In the genomic region with DNA sequence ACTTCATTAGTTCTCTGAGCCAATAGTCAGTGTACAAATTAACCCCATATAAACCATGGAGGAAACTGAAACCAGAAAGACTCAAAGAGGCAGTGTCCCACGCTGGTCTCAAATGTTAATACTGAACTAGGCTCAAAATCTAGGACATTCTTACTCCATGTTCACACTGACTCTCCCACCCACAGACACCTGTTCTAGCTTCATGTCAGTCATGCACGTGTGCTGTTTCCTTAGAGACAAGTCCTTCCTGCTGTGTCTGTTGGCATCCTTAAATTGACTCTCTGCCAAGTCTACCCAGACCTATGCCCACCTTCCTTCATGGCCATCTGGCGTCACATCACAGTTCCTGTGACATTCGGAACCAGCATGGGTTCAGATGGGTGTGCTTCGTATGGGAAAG, we compare ENCODE assay signal across 25 mouse cellular contexts. TPM values are rescaled to one million over a fixed set of nuclear protein-coding genes. Genes with fewer than 3 reads are reported as not detected.
A peak's percentile ranks its signal among the peaks of the same experiment; 100 is the strongest.
DNase-seq lines count a peak whose midpoint lies in the region; ATAC-seq and TF ChIP-seq lines count a peak whose summit lies in the region.
"Had no signal": no experiment of that assay in that cellular context is flagged by ENCODE, and none has a peak within 500 bp of the region (broad histone marks: within the 10 kb centered on the region; RNA-seq: fewer than 3 reads in every experiment).

No protein-coding gene starts in this region.

- no peaks in the 10 kb centered on the region for H3K27me3 ChIP-seq in forebrain, embryonic 16.5 days (replicated peaks; ENCODE audit: control insufficient read depth, insufficient read depth, low read length)
- H3K27me3 ChIP-seq in forebrain, embryonic 14.5 days (replicated peaks; ENCODE audit: control insufficient read depth, insufficient read depth, low read length): no peaks in the 10 kb centered on the region
- H3K27me3 ChIP-seq in intestine, embryonic 14.5 days (replicated peaks; ENCODE audit: control insufficient read depth, insufficient read depth, low read length): no peaks in the 10 kb centered on the region
- H3K27me3 ChIP-seq in intestine, postnatal 0 days (replicated peaks; ENCODE audit: control insufficient read depth, insufficient read depth, low read length): no peaks in the 10 kb centered on the region
- no peaks in the 10 kb centered on the region for H3K27me3 ChIP-seq in midbrain, postnatal 0 days (ENCODE audit: insufficient read depth, low read length)
- H3K27me3 ChIP-seq in midbrain, embryonic 14.5 days (ENCODE audit: control insufficient read depth, insufficient read depth, low read length): no peaks in the 10 kb centered on the region
- H3K27me3 ChIP-seq: limb, embryonic 12.5 days; liver, embryonic 12.5 days; neural tube, embryonic 15.5 days had no signal

- no peak overlapping the region for H3K9ac ChIP-seq in forebrain, embryonic 16.5 days (replicated peaks; ENCODE audit: low read depth, low read length)
- no peak overlapping the region for H3K9ac ChIP-seq in forebrain, embryonic 14.5 days (ENCODE audit: low read length)
- no peak overlapping the region for H3K9ac ChIP-seq in intestine, embryonic 14.5 days (ENCODE audit: low read length)
- H3K9ac ChIP-seq in intestine, postnatal 0 days (ENCODE audit: low read depth, low read length): no peak overlapping the region
- H3K9ac ChIP-seq in midbrain, postnatal 0 days (replicated peaks; ENCODE audit: low read length, poor library complexity, severe bottlenecking): no peak overlapping the region
- H3K9ac ChIP-seq in midbrain, embryonic 14.5 days (replicated peaks; ENCODE audit: low read length): no peak overlapping the region
- H3K9ac ChIP-seq: forebrain, postnatal 0 days; limb, embryonic 12.5 days; liver, embryonic 12.5 days; neural tube, embryonic 15.5 days had no signal

- no peak for TF ChIP-seq CTCF in intestine, postnatal 0 days (IDR thresholded peaks at IDR 0.05; ENCODE audit: low read depth)
- no peak for TF ChIP-seq CTCF in midbrain, postnatal 0 days (IDR thresholded peaks at IDR 0.05)

- no peak overlapping the region for H3K27ac ChIP-seq in forebrain, embryonic 16.5 days (ENCODE audit: low read length)
- H3K27ac ChIP-seq in forebrain, embryonic 14.5 days (ENCODE audit: low read depth, low read length): no peak overlapping the region
- H3K27ac ChIP-seq in intestine, embryonic 14.5 days (ENCODE audit: low read depth): no peak overlapping the region
- H3K27ac ChIP-seq in intestine, postnatal 0 days (ENCODE audit: low read depth, low read length): no peak overlapping the region
- H3K27ac ChIP-seq in midbrain, postnatal 0 days (ENCODE audit: low read depth, low read length): no peak overlapping the region
- no peak overlapping the region for H3K27ac ChIP-seq in midbrain, embryonic 14.5 days (replicated peaks; ENCODE audit: low read depth, low read length)
- H3K27ac ChIP-seq: embryonic facial prominence, embryonic 10.5 days; limb, embryonic 12.5 days; liver, embryonic 12.5 days; midbrain, embryonic 10.5 days; neural tube, embryonic 15.5 days had no signal

- no peaks in the 10 kb centered on the region for H3K9me3 ChIP-seq in forebrain, embryonic 16.5 days (ENCODE audit: control insufficient read depth, low read length)
- H3K9me3 ChIP-seq in forebrain, embryonic 14.5 days (replicated peaks; ENCODE audit: control insufficient read depth, low read length): no peaks in the 10 kb centered on the region
- no peaks in the 10 kb centered on the region for H3K9me3 ChIP-seq in intestine, embryonic 14.5 days (ENCODE audit: control insufficient read depth, low read length)
- H3K9me3 ChIP-seq in intestine, postnatal 0 days (ENCODE audit: control insufficient read depth): no peaks in the 10 kb centered on the region
- H3K9me3 ChIP-seq in midbrain, postnatal 0 days (ENCODE audit: low read length): no peaks in the 10 kb centered on the region
- H3K9me3 ChIP-seq in midbrain, embryonic 14.5 days (ENCODE audit: control insufficient read depth, low read length): no peaks in the 10 kb centered on the region
- H3K9me3 ChIP-seq: embryonic facial prominence, embryonic 10.5 days; limb, embryonic 12.5 days; liver, embryonic 12.5 days; midbrain, embryonic 10.5 days; neural tube, embryonic 15.5 days had no signal

- H3K36me3 ChIP-seq in forebrain, embryonic 16.5 days (ENCODE audit: control insufficient read depth, insufficient read depth): no peaks in the 10 kb centered on the region
- no peaks in the 10 kb centered on the region for H3K36me3 ChIP-seq in forebrain, embryonic 14.5 days (ENCODE audit: control insufficient read depth, insufficient read depth, low read length)
- no peaks in the 10 kb centered on the region for H3K36me3 ChIP-seq in intestine, embryonic 14.5 days (ENCODE audit: control insufficient read depth, insufficient read depth, low read length)
- no peaks in the 10 kb centered on the region for H3K36me3 ChIP-seq in intestine, postnatal 0 days (ENCODE audit: control insufficient read depth, insufficient read depth)
- H3K36me3 ChIP-seq in midbrain, postnatal 0 days (ENCODE audit: insufficient read depth, low read length): no peaks in the 10 kb centered on the region
- H3K36me3 ChIP-seq in midbrain, embryonic 14.5 days (ENCODE audit: control insufficient read depth, insufficient read depth, low read length): no peaks in the 10 kb centered on the region
- H3K36me3 ChIP-seq: embryonic facial prominence, embryonic 10.5 days; limb, embryonic 12.5 days; liver, embryonic 12.5 days; midbrain, embryonic 10.5 days; neural tube, embryonic 15.5 days had no signal

- WGBS in forebrain, embryonic 16.5 days: 68% methylated on average over 5 of the region's 5 CpGs
- 72% methylated on average over 5 of the region's 5 CpGs for WGBS in forebrain, embryonic 14.5 days
- WGBS in intestine, embryonic 14.5 days: 89% methylated on average over 5 of the region's 5 CpGs
- 88% methylated on average over 5 of the region's 5 CpGs for WGBS in intestine, postnatal 0 days
- 87% methylated on average over 5 of the region's 5 CpGs for WGBS in midbrain, postnatal 0 days
- 88% methylated on average over 5 of the region's 5 CpGs for WGBS in midbrain, embryonic 14.5 days

- H3K4me1 ChIP-seq in forebrain, embryonic 16.5 days (replicated peaks; ENCODE audit: control insufficient read depth, insufficient read depth, low read length): peaks cover 3% of the 10 kb centered on the region; the same call in 1 of the 2 replicates
- H3K4me1 ChIP-seq in forebrain, embryonic 14.5 days (ENCODE audit: control insufficient read depth, insufficient read depth, low read length): 0 out of 2 replicates have a peak, but pooled peaks cover 3% of the 10 kb centered on the region
- no peaks in the 10 kb centered on the region for H3K4me1 ChIP-seq in intestine, embryonic 14.5 days (replicated peaks; ENCODE audit: control insufficient read depth, insufficient read depth, low read length)
- no peaks in the 10 kb centered on the region for H3K4me1 ChIP-seq in intestine, postnatal 0 days (replicated peaks; ENCODE audit: control insufficient read depth, insufficient read depth, low read length)
- no peaks in the 10 kb centered on the region for H3K4me1 ChIP-seq in midbrain, postnatal 0 days (ENCODE audit: insufficient read depth, low read length)
- H3K4me1 ChIP-seq in midbrain, embryonic 14.5 days (ENCODE audit: control insufficient read depth, insufficient read depth, low read length): no peaks in the 10 kb centered on the region
- H3K4me1 ChIP-seq: liver, embryonic 12.5 days; midbrain, embryonic 10.5 days; neural tube, embryonic 15.5 days had no signal

- H3K4me3 ChIP-seq in forebrain, embryonic 16.5 days (replicated peaks; ENCODE audit: low read length): no peak overlapping the region
- H3K4me3 ChIP-seq in forebrain, embryonic 14.5 days (ENCODE audit: low read depth, low read length): no peak overlapping the region
- H3K4me3 ChIP-seq in intestine, embryonic 14.5 days (ENCODE audit: low read depth, low read length): no peak overlapping the region
- no peak overlapping the region for H3K4me3 ChIP-seq in intestine, postnatal 0 days (ENCODE audit: low read depth, low read length)
- no peak overlapping the region for H3K4me3 ChIP-seq in midbrain, postnatal 0 days (ENCODE audit: low read depth, low read length)
- H3K4me3 ChIP-seq in midbrain, embryonic 14.5 days (replicated peaks; ENCODE audit: low read depth, low read length): no peak overlapping the region
- H3K4me3 ChIP-seq: embryonic facial prominence, embryonic 10.5 days; limb, embryonic 12.5 days; liver, embryonic 12.5 days; midbrain, embryonic 10.5 days; neural tube, embryonic 15.5 days had no signal

- peak; percentile 19; the same call in 1 of the 2 replicates for ATAC-seq in forebrain, embryonic 16.5 days
- ATAC-seq in forebrain, embryonic 14.5 days: no peak; the same call in 1 of the 2 replicates
- ATAC-seq in intestine, embryonic 14.5 days (replicated peaks; ENCODE audit: low FRiP score, low TSS enrichment, low read depth): no peak
- ATAC-seq in intestine, postnatal 0 days: no peak
- ATAC-seq in midbrain, postnatal 0 days (ENCODE audit: low FRiP score): no peak
- no peak for ATAC-seq in midbrain, embryonic 14.5 days (ENCODE audit: low FRiP score, low TSS enrichment)
- ATAC-seq: forebrain, postnatal 0 days; liver, embryonic 12.5 days had no signal

- no peak for DNase-seq in forebrain, embryonic 14.5 days (ENCODE audit: low spot score)
- peak; percentile 23 for DNase-seq in intestine, embryonic 14.5 days (ENCODE audit: low spot score)
- peak; percentile 59 for DNase-seq in midbrain, postnatal 0 days (ENCODE audit: low spot score)
- DNase-seq in midbrain, embryonic 14.5 days: no peak
- DNase-seq in embryo, embryonic 10.5 days (ENCODE audit: low spot score): no peak
- DNase-seq: adrenal gland, adult 2 months; forebrain, postnatal 0 days; gastrocnemius, postnatal 36 days; heart, postnatal 36 days; kidney, adult 2 months; kidney, postnatal 10 days; lung, adult 18-20 months; lung, postnatal 10 days; right cerebral cortex, adult 18-20 months; right cerebral cortex, postnatal 4 days; thymus, postnatal 25 days had no signal

- H3K4me2 ChIP-seq in forebrain, embryonic 16.5 days (ENCODE audit: low read length): no peak overlapping the region
- no peak overlapping the region for H3K4me2 ChIP-seq in forebrain, embryonic 14.5 days (ENCODE audit: low read length)
- H3K4me2 ChIP-seq in intestine, embryonic 14.5 days (ENCODE audit: low read length): no peak overlapping the region
- H3K4me2 ChIP-seq in intestine, postnatal 0 days (replicated peaks; ENCODE audit: low read depth): no peak overlapping the region
- H3K4me2 ChIP-seq in midbrain, postnatal 0 days (ENCODE audit: low read depth, low read length, poor library complexity, severe bottlenecking): no peak overlapping the region
- no peak overlapping the region for H3K4me2 ChIP-seq in midbrain, embryonic 14.5 days (ENCODE audit: low read length)
- H3K4me2 ChIP-seq: limb, embryonic 12.5 days; liver, embryonic 12.5 days; neural tube, embryonic 15.5 days had no signal

RNA-seq across cellular contexts. Expression of a gene that starts 21.3 kb away (rescaled TPM):
- polyA plus RNA-seq in forebrain, embryonic 16.5 days (2015; fragmentation: Nextera tagmentation; extraction: Ambion mirVana): 0.29 and 0.60 TPM in 2 replicates
- 0.37 and 0.41 TPM in 2 replicates for polyA plus RNA-seq in forebrain, embryonic 14.5 days (2014; fragmentation: Nextera tagmentation; extraction: Ambion mirVana)
- polyA plus RNA-seq in intestine, embryonic 14.5 days (2014; fragmentation: Nextera tagmentation; extraction: Ambion mirVana): 0.52 and 0.72 TPM in 2 replicates
- polyA plus RNA-seq in intestine, postnatal 0 days (2015; fragmentation: Nextera tagmentation; extraction: Ambion mirVana): 0.20 and 0.27 TPM in 2 replicates
- 1.8 and 2.0 TPM in 2 replicates for total RNA-seq in midbrain, postnatal 0 days (2014; rRNA removed)
- 0.48 and 0.54 TPM in 2 replicates for polyA plus RNA-seq in midbrain, postnatal 0 days (2015; fragmentation: Nextera tagmentation; extraction: Ambion mirVana)
- 0.34 and 0.79 TPM in 2 replicates for polyA plus RNA-seq in midbrain, embryonic 14.5 days (2014; fragmentation: Nextera tagmentation; extraction: Ambion mirVana)
- total RNA-seq: common myeloid progenitor, adult 5-6 weeks; MEL had no signal

Comparison
In these comparisons a context has a peak if more than half of its experiments do, and no peak if none do; other contexts are left out.
1. DNase-seq: peak in intestine, embryonic 14.5 days (single experiment) and midbrain, postnatal 0 days (single experiment); none in forebrain, embryonic 14.5 days (single experiment), midbrain, embryonic 14.5 days (single experiment) and embryo, embryonic 10.5 days (single experiment).